Mouse (Mus musculus) stomach, embryonic 14.5 days (tissue): ENCODE results near the gene Zfp672. TPM values are rescaled to one million over a fixed set of nuclear protein-coding genes. Genes with fewer than 3 reads are reported as not detected.

ENCODE experiments used
- ATAC-seq: fragments of 200-750 bp; cut with Nextera tagmentation; 2 replicates; pipeline ENCODE4 v1.8.0; 2017; ENCODE audit warnings: low read depth, moderate TSS enrichment; ENCODE audit not compliant: insufficient number of reproducible peaks, insufficient read depth, low FRiP score
- H3K27ac ChIP-seq: fragments of 300-500 bp; sonication (generic); 2 replicates; pipeline ENCODE4 v1.5.1; 2014; ENCODE audit warnings: mild to moderate bottlenecking, low read length, moderate library complexity, mixed read lengths
- H3K27me3 ChIP-seq: fragments of 300-500 bp; sonication (generic); 2 replicates; pipeline ENCODE4 v1.6.1; 2014; ENCODE audit warnings: low read length, control low read depth, mixed read lengths; ENCODE audit not compliant: control insufficient read depth, insufficient read depth
- H3K36me3 ChIP-seq: fragments of 300-500 bp; sonication (generic); 2 replicates; pipeline ENCODE4 v1.6.1; 2014; ENCODE audit warnings: mild to moderate bottlenecking, control low read depth, low read length, moderate library complexity, mixed read lengths; ENCODE audit not compliant: control insufficient read depth, insufficient read depth
- H3K4me1 ChIP-seq: fragments of 300-500 bp; sonication (generic); 2 replicates; pipeline ENCODE4 v1.6.1; 2014; ENCODE audit warnings: low read length, control low read depth, mixed read lengths; ENCODE audit not compliant: control insufficient read depth, insufficient read depth
- H3K4me2 ChIP-seq: fragments of 300-500 bp; sonication (generic); replicated peaks from 2 replicates; pipeline ENCODE4 v1.6.1; 2014; ENCODE audit warnings: low read depth, low read length, control low read depth
- H3K4me3 ChIP-seq: fragments of 300-500 bp; sonication (generic); 2 replicates; pipeline ENCODE4 v1.5.1; 2014; ENCODE audit warnings: low read depth, low read length, control low read depth
- H3K9ac ChIP-seq: fragments of 300-500 bp; sonication (generic); replicated peaks from 2 replicates; pipeline ENCODE4 v1.6.1; 2014; ENCODE audit warnings: low read depth, mild to moderate bottlenecking, control low read depth, low read length, moderate library complexity, mixed read lengths
- H3K9me3 ChIP-seq: fragments of 300-500 bp; sonication (generic); 2 replicates; pipeline ENCODE4 v1.6.1; 2016; ENCODE audit warnings: low read depth, low read length, control low read depth; ENCODE audit not compliant: control insufficient read depth
- WGBS: fragments of 180-500 bp; shearing (Covaris S2); extraction: QIAGEN DNeasy Blood & Tissue Kit; methylation state at CpG from one replicate; pipeline ENCODE4 v1.1.7; 2014; 5-methylcytosine and 5-hydroxymethylcytosine counted together
- polyA plus RNA-seq: library from polyadenylated mRNA; unstranded; fragments of >200 nt; fragmentation: Nextera tagmentation; extraction: Ambion mirVana; gene quantifications from 2 replicates; pipeline ENCODE4 v1.2.1, GENCODE M21; 2014

Zfp672 gene
- polyA plus RNA-seq, 1 experiment from 2014 or later: 44.9 TPM

DNA sequence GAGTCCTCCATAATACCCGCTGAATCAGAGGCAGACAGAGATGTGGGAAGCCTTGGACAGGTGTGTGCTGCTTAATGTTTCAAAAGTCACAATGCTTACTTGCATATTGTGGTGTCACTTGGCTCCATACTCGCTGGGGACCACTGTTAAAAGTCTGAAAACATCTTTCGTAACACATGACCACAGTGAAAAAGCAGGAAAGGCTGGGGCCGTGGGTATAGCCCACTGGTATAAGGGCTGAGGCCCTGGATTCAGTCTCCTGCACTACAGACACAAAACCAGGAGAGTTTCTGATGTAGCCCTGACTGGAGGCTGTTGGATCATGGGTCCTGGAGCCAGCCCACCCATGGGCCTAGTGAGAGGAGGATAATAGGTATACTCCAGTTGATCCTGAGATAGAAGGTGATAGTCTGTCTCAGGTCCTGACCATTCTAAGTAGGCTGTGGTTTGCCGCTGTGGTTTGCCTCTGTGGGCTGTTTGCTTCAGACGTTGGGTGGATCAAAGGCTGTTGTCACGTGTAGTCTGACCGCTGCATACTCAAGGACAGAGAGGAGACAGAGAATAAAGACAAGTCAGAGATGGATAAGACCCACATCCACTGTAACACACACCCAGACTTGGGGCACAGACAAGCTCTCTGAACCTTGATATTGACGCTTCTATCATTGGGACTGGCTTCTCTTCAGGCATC lies 40.0 kb downstream of the Zfp672 start:
- Histone ChIP-seq H3K4me2 (no peak overlapping the region), H3K36me3 (no peaks in the 10 kb centered on the region), H3K9ac (no peak overlapping the region), H3K27ac (no peak overlapping the region), H3K4me1 (no peaks in the 10 kb centered on the region), H3K4me3 (no peak overlapping the region), H3K9me3 (no peaks in the 10 kb centered on the region), H3K27me3 (no peaks in the 10 kb centered on the region)
- WGBS: 71% methylated on average over 9 of the region's 9 CpGs
- no peak for ATAC-seq

GRCm38 (mm10) chr11:58282518-58282917 lies 47.6 kb downstream of the Zfp672 start:
- Histone ChIP-seq H3K9me3 (no peaks in the 10 kb centered on the region), H3K4me1 (no peaks in the 10 kb centered on the region), H3K9ac (no peak overlapping the region), H3K36me3 (no peaks in the 10 kb centered on the region), H3K27me3 (no peaks in the 10 kb centered on the region), H3K27ac (no peak overlapping the region), H3K4me3 (no peak overlapping the region), H3K4me2 (no peak overlapping the region)
- ATAC-seq: no peak
- 82% methylated on average over 5 of the region's 5 CpGs for WGBS

DNA sequence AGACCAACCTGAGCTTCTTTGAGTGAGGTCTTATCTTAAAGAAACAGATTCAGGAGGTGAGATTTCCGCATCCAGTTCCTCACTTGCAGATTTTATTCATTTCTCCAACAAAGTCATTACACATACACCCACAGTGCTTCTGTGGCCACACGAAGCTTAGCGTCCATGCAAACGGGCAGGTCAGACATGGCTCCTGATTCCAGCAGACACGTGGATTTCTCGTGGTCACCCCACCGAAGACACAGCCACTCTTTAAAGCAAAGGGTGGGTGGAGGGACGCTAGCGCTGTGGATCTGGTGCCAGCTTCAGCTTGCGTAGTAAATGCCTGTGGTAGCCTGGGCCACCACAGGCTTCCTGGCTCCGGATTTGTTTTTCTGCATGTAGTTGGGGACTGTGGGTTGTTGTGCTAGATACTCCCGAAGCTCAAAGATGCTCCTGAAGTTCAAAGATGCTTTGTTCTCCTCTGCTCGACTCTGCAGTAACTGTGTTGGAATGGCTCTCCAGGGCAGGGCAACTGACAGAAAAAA lies 48.1 kb downstream of the Zfp672 start:
- H3K4me1 ChIP-seq: no peaks in the 10 kb centered on the region
- H3K9ac ChIP-seq: no peak overlapping the region
- H3K4me2 ChIP-seq: no peak overlapping the region
- H3K27ac ChIP-seq: no peak overlapping the region
- H3K36me3 ChIP-seq: no peaks in the 10 kb centered on the region
- WGBS: 84% methylated on average over 13 of the region's 13 CpGs
- no peaks in the 10 kb centered on the region for H3K9me3 ChIP-seq
- ATAC-seq: no peak
- no peaks in the 10 kb centered on the region for H3K27me3 ChIP-seq
- H3K4me3 ChIP-seq: no peak overlapping the region

GRCm38 (mm10) chr11:58275756-58276155 lies 54.4 kb downstream of the Zfp672 start:
- no peak overlapping the region for H3K27ac ChIP-seq
- ATAC-seq: no peak
- H3K27me3 ChIP-seq: no peaks in the 10 kb centered on the region
- no peaks in the 10 kb centered on the region for H3K9me3 ChIP-seq
- H3K4me1 ChIP-seq: no peaks in the 10 kb centered on the region
- H3K4me2 ChIP-seq: no peak overlapping the region
- 68% methylated on average over 4 of the region's 4 CpGs for WGBS
- no peaks in the 10 kb centered on the region for H3K36me3 ChIP-seq
- no peak overlapping the region for H3K9ac ChIP-seq
- no peak overlapping the region for H3K4me3 ChIP-seq

DNA sequence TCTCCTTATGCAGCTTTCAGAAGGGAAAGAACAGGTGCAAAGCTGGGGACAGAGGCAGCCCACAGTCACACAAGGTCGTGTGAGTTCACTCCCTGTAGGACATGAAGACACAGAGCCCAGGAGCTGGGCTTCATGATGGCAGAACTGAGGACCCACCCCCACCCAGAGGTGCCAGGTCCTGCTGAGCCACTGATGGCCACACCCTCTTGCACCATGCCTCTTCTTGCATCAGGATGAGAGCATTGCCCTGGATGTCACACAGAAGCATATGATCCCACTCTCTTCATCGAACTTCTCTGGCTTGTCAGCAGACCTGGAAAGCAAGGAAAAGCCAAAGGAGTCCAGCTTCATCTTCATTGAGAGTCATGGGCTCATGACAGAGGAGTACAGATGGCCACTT lies 55.6 kb downstream of the Zfp672 start, which contains the start of gene 4930438A08Rik:
Gene 4930438A08Rik, plus strand, starts transcription at position 228 of the 400 bp plus-strand sequence.
- Histone ChIP-seq H3K36me3 (no peaks in the 10 kb centered on the region), H3K9ac (no peak within 1 kb of the TSS), H3K27ac (no peak within 1 kb of the TSS), H3K27me3 (no peaks in the 10 kb centered on the region), H3K4me1 (no peaks in the 10 kb centered on the region), H3K9me3 (no peaks in the 10 kb centered on the region), H3K4me2 (no peak within 1 kb of the TSS), H3K4me3 (no peak within 1 kb of the TSS)
- no peak for ATAC-seq
- WGBS: 48% methylated on average over 2 of the region's 2 CpGs

GRCm38 (mm10) chr11:58268285-58268684 lies 61.9 kb downstream of the Zfp672 start:
- ATAC-seq: no peak
- Histone ChIP-seq H3K27me3 (no peaks in the 10 kb centered on the region), H3K4me2 (no peak overlapping the region), H3K36me3 (no peaks in the 10 kb centered on the region), H3K4me3 (no peak overlapping the region), H3K9me3 (no peaks in the 10 kb centered on the region), H3K4me1 (no peaks in the 10 kb centered on the region), H3K27ac (no peak overlapping the region), H3K9ac (no peak overlapping the region)
- 62% methylated on average over 3 of the region's 3 CpGs for WGBS

Other genes starting within 250 kb of the Zfp672 start
- gene Gm12248, start 237.2 kb downstream of the Zfp672 start, polyA plus RNA-seq: not detected in 2 replicates
- 87.7 and 92.6 TPM in 2 replicates for gene Cnot8, start 226.2 kb downstream of the Zfp672 start, polyA plus RNA-seq
- 21.4 and 24.4 TPM in 2 replicates for gene Gemin5, start 161.8 kb downstream of the Zfp672 start, polyA plus RNA-seq
- gene Mrpl22, start 158.7 kb downstream of the Zfp672 start, polyA plus RNA-seq: 118 and 123 TPM in 2 replicates
- gene Igtp, start 130.8 kb downstream of the Zfp672 start, polyA plus RNA-seq: 3.9 and 4.7 TPM in 2 replicates
- 3.8 and 3.9 TPM in 2 replicates for gene Irgm2, start 130.7 kb downstream of the Zfp672 start, polyA plus RNA-seq
- not detected in 2 replicates for gene 4930438A08Rik, start 55.5 kb downstream of the Zfp672 start, polyA plus RNA-seq
- 19.8 and 21.3 TPM in 2 replicates for gene Zfp692, start 23.3 kb downstream of the Zfp672 start, polyA plus RNA-seq
- gene Sh3bp5l, start 385 bp upstream of the Zfp672 start, polyA plus RNA-seq: 22.4 and 24.2 TPM in 2 replicates
- gene Lypd8, start 48.7 kb upstream of the Zfp672 start, polyA plus RNA-seq: 32.0 and 42.9 TPM in 2 replicates
- gene 1810065E05Rik, start 90.8 kb upstream of the Zfp672 start, polyA plus RNA-seq: not detected in 2 replicates
- not detected in 2 replicates for gene Gm12253, start 102.2 kb upstream of the Zfp672 start, polyA plus RNA-seq
- not detected in 2 replicates for gene Lypd9, start 122.6 kb upstream of the Zfp672 start, polyA plus RNA-seq
- not detected in 2 replicates for gene Olfr30, start 131.9 kb upstream of the Zfp672 start, polyA plus RNA-seq
- not detected in 2 replicates for gene Olfr332, start 162.2 kb upstream of the Zfp672 start, polyA plus RNA-seq
- gene Olfr331, start 172.2 kb upstream of the Zfp672 start, polyA plus RNA-seq: not detected in 2 replicates
- gene Olfr330, start 204.5 kb upstream of the Zfp672 start, polyA plus RNA-seq: not detected in 2 replicates
- not detected in 2 replicates for gene Olfr329-ps, start 216.1 kb upstream of the Zfp672 start, polyA plus RNA-seq
- 0.12 TPM in 1 of 2 replicates, not detected in the other for gene Olfr328, start 225.3 kb upstream of the Zfp672 start, polyA plus RNA-seq
- gene Olfr224, start 240.2 kb upstream of the Zfp672 start, polyA plus RNA-seq: not detected in 2 replicates
- not detected in 2 replicates for gene Olfr325, start 247.4 kb upstream of the Zfp672 start, polyA plus RNA-seq